Mouse (Mus musculus): Measurements from ENCODE around the gene Taf3. TPM values are rescaled to one million over a fixed set of nuclear protein-coding genes. Genes with fewer than 3 reads are reported as not detected.

The Taf3 gene
- total and polyA plus RNA-seq, 3 experiments = 3.0 to 8.6 (median 8.2) TPM

DNA sequence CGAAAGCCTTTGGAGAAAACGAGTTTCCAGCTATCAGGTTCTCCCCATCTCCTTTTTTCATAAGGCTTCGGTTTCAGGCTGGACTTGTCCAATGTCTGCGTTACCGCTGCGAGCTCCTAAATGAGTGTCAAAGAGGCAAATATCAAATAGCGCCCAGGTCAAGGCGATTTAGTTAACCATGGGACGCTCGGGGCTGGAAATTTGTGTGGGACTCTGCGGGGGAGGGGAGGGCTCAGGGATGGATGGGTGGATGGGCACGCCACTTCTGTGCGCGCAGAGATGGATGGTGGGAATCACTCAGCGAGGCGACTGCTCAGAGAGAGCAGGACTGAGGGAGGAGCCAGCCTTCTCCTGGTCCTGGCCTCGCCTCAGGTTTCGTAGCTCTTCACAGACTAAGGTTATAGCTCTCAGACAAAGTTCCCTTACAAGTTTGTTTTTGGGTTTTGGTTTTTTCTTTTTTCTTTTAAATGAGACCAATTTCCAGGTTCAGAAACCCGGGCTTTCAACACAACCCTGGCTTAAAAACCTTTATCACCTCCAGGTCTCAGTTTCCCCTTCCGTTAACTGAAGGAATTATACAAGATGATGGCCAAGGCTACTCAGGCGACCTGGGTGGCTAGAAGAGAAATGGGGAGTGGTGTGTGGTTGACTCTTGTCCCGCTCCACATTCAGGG lies 152.2 kb downstream of the Taf3 start:
- no peak overlapping the region for H3K4me3 ChIP-seq

DNA sequence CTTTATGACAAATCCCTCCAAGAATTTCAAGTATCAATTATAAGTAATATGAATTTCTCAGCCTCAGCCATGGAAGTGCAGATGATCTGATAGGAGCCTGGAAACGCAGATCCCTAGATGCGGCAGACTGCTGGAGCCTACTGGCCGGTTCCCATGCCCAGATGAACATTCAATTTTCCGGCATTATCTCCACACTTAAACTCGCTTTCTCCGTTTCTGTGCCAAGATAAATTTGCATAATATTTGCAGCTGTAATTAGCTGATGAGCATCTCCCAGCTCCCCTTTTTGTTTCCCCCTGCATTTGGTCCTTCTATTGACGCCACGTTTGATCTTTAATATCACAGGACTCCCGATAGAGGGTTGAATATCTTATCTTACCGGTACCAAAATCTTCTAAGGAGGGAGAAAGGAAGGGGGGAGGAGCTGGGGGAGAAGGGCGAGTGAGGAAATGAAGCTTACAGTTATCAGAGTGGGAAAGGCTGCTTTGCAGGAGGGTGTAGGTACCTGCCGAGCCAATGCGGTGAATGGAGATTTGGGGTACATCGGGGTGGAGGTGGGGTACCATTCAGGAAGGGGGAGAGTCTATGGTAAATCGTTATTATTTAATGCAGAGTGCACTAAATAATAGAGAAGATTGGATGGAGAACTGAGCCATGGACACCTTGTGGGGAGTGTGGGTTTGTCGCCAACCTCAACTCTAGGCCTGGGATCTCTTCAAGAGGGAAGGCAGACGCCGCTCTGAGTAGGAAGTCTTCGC lies 153.4 kb downstream of the Taf3 start:
- H3K79me2 ChIP-seq (replicated peaks; ENCODE audit: control insufficient read depth, insufficient read depth, low read length) = no peaks in the 10 kb centered on the region
- no peaks in the 10 kb centered on the region for H3K4me1 ChIP-seq (ENCODE audit: control insufficient read depth, insufficient read depth, low read length)
- intact Hi-C loops (cut with DNase I) = no loop called here
- H3K9ac ChIP-seq (ENCODE audit: low read depth, low read length) = no peak overlapping the region
- WGBS = 5% methylated on average over 19 of the region's 19 CpGs
- H3K27ac ChIP-seq = no peak overlapping the region
- H3K27me3 ChIP-seq (ENCODE audit: control insufficient read depth, insufficient read depth, low read length) = peaks cover 21% of the 10 kb centered on the region
- TF ChIP-seq CTCF (IDR thresholded peaks at IDR 0.05) (no peak), POLR2A (IDR thresholded peaks at IDR 0.05; ENCODE audit: insufficient read depth, low read depth, low read length) (no peak), EP300 (IDR thresholded peaks at IDR 0.05; ENCODE audit: insufficient read depth, low read depth, low read length) (no peak)
- H3K4me3 ChIP-seq = no peak overlapping the region
- no peaks in the 10 kb centered on the region for H3K36me3 ChIP-seq (ENCODE audit: control insufficient read depth, insufficient read depth, low read length)
- DNase-seq = no peak

More for the DNA sequence above, 152.2 kb downstream of the Taf3 start:
- Histone ChIP-seq H3K36me3 (ENCODE audit: control insufficient read depth, insufficient read depth, low read length) (no peaks in the 10 kb centered on the region), H3K79me2 (replicated peaks; ENCODE audit: control insufficient read depth, insufficient read depth, low read length) (no peaks in the 10 kb centered on the region), H3K27me3 (ENCODE audit: control insufficient read depth, insufficient read depth, low read length) (peaks cover 18% of the 10 kb centered on the region), H3K9ac (ENCODE audit: low read depth, low read length) (no peak overlapping the region), H3K4me1 (ENCODE audit: control insufficient read depth, insufficient read depth, low read length) (no peaks in the 10 kb centered on the region), H3K27ac (no peak overlapping the region)
- intact Hi-C loops (cut with DNase I) = no loop called here
- no peak for TF ChIP-seq CTCF (IDR thresholded peaks at IDR 0.05)
- no peak for TF ChIP-seq EP300 (IDR thresholded peaks at IDR 0.05; ENCODE audit: insufficient read depth, low read depth, low read length)
- TF ChIP-seq POLR2A (IDR thresholded peaks at IDR 0.05; ENCODE audit: insufficient read depth, low read depth, low read length) = no peak
- 5% methylated on average over 22 of the region's 22 CpGs for WGBS
- no peak for DNase-seq

DNA sequence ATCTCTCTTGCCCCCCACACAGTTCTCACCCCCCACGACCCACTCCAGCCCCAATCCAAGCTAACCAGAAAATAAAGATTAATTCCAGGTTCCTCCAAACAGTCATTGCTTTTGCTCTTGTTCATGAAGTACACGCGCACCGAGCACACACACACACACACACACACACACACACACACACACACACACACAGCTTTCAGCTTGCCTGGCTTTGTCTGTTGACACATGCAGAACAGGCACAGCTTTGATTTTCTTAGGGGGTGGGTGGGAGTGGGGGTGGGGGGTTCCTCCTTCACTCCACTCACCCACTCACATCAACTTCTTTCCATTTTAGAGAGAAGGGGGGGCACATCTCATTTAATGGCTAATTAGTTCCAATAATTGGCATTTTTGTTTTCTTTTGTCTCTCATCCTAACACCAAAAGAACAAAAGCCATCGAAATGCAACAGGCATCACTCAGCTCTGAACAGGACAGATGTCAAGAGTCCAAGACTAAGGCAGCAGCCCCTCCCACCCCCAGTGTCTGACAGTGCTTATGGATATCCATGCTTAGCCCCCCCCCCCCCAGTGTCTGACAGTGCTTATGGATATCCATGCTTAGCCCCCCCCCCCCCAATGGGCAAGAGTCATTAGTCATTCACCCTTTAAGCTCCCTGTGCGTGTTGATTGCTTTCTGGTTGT lies 155.0 kb downstream of the Taf3 start:
- Histone ChIP-seq H3K79me2 (replicated peaks; ENCODE audit: control insufficient read depth, insufficient read depth, low read length) (no peaks in the 10 kb centered on the region), H3K36me3 (ENCODE audit: control insufficient read depth, insufficient read depth, low read length) (no peaks in the 10 kb centered on the region), H3K27me3 (ENCODE audit: control insufficient read depth, insufficient read depth, low read length) (peaks cover 30% of the 10 kb centered on the region), H3K27ac (no peak overlapping the region), H3K4me1 (ENCODE audit: control insufficient read depth, insufficient read depth, low read length) (no peaks in the 10 kb centered on the region), H3K9ac (ENCODE audit: low read depth, low read length) (no peak overlapping the region), H3K4me3 (no peak overlapping the region)
- 8% methylated on average over 6 of the region's 6 CpGs for WGBS
- no peak for TF ChIP-seq CTCF (IDR thresholded peaks at IDR 0.05)
- TF ChIP-seq EP300 (IDR thresholded peaks at IDR 0.05; ENCODE audit: insufficient read depth, low read depth, low read length) = no peak
- no peak for TF ChIP-seq POLR2A (IDR thresholded peaks at IDR 0.05; ENCODE audit: insufficient read depth, low read depth, low read length)
- intact Hi-C loops (cut with DNase I) = no loop called here
- no peak for DNase-seq

DNA sequence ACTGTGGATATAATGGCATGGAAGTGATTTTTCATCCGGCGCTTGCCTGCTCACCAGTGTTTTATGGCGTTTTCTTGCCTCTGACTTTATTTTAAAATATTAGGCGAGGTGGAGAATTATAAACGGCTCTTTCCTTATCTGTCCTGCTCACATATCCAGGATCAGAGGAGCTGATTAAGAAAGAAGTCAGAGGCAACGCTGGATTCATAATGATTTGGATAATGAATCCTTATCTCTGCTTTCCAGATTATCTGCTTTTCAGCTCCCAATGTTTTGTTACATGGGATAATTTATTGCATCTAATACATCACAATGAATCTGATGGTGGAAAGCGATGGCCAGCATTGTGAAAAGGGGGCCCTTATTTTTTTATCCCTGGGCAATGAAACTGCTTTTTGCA lies 155.9 kb downstream of the Taf3 start:
- no peaks in the 10 kb centered on the region for H3K36me3 ChIP-seq (ENCODE audit: control insufficient read depth, insufficient read depth, low read length)
- H3K79me2 ChIP-seq (replicated peaks; ENCODE audit: control insufficient read depth, insufficient read depth, low read length) = no peaks in the 10 kb centered on the region
- H3K4me1 ChIP-seq (ENCODE audit: control insufficient read depth, insufficient read depth, low read length) = no peaks in the 10 kb centered on the region
- H3K9ac ChIP-seq (ENCODE audit: low read depth, low read length) = no peak overlapping the region
- 22% methylated on average over 7 of the region's 7 CpGs for WGBS
- intact Hi-C loops (cut with DNase I) = no loop called here
- no peak overlapping the region for H3K27ac ChIP-seq
- H3K4me3 ChIP-seq = no peak overlapping the region
- DNase-seq = no peak
- no peak for TF ChIP-seq EP300 (IDR thresholded peaks at IDR 0.05; ENCODE audit: insufficient read depth, low read depth, low read length)
- TF ChIP-seq POLR2A (IDR thresholded peaks at IDR 0.05; ENCODE audit: insufficient read depth, low read depth, low read length) = no peak
- peaks cover 34% of the 10 kb centered on the region for H3K27me3 ChIP-seq (ENCODE audit: control insufficient read depth, insufficient read depth, low read length)

DNA sequence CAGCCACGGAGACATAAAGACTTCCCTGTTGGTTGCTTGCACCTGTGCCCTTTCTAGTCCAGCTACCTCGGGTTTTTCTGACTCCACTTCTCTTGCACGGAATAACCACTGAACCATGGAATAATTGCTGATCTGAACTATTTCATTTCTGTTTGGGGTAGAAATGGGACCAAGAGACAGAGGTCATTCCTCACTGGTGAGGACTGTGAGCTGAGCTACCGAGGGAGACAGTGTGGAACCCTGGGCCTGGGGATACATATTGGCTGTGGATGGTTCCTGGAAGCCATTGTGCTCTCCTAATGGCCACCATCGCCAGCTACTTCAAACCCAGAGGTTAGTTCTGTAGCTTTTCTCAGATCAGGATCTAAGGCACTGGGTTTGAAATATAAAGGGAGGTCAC lies 157.5 kb downstream of the Taf3 start:
- no peak overlapping the region for H3K4me3 ChIP-seq
- WGBS = 8% methylated on average over 5 of the region's 5 CpGs
- intact Hi-C loops (cut with DNase I) = no loop called here

More for the DNA sequence above, 157.5 kb downstream of the Taf3 start:
- Histone ChIP-seq H3K27me3 (ENCODE audit: control insufficient read depth, insufficient read depth, low read length) (peaks cover 29% of the 10 kb centered on the region), H3K79me2 (replicated peaks; ENCODE audit: control insufficient read depth, insufficient read depth, low read length) (no peaks in the 10 kb centered on the region), H3K36me3 (ENCODE audit: control insufficient read depth, insufficient read depth, low read length) (no peaks in the 10 kb centered on the region), H3K9ac (ENCODE audit: low read depth, low read length) (no peak overlapping the region), H3K4me1 (ENCODE audit: control insufficient read depth, insufficient read depth, low read length) (no peaks in the 10 kb centered on the region), H3K27ac (no peak overlapping the region)
- DNase-seq = no peak
- no peak for TF ChIP-seq CTCF (IDR thresholded peaks at IDR 0.05)
- no peak for TF ChIP-seq POLR2A (IDR thresholded peaks at IDR 0.05; ENCODE audit: insufficient read depth, low read depth, low read length)
- TF ChIP-seq EP300 (IDR thresholded peaks at IDR 0.05; ENCODE audit: insufficient read depth, low read depth, low read length) = no peak
